Mouse (Mus musculus) G1E (cell line): ENCODE measurements around the gene Olfr2.

ENCODE experiments used
- CTCF ChIP-seq: IDR thresholded peaks from 2 replicates; pipeline ENCODE4 v1.5.1; 2012; ENCODE audit warnings: low read depth, low read length, inconsistent platforms, mixed read lengths
- GATA1 ChIP-seq: IDR thresholded peaks from 2 replicates; pipeline ENCODE4 v1.6.1; 2012; ENCODE audit warnings: borderline replicate concordance, low read length, inconsistent platforms, mixed read lengths
- POLR2AphosphoS5 ChIP-seq: IDR thresholded peaks from 2 replicates; pipeline ENCODE4 v1.6.1; 2012; ENCODE audit warnings: low read depth, low read length, inconsistent platforms; ENCODE audit not compliant: insufficient replicate concordance
- TAL1 ChIP-seq: conservative IDR thresholded peaks from 2 replicates; pipeline ENCODE4 v1.6.1; 2012; ENCODE audit warnings: low read depth, low read length, inconsistent platforms, mixed read lengths

GRCm38 (mm10) chr7:106975353-106975752, 30.5 kb downstream of the Olfr2 start, which contains the start of gene Olfr711:
- TF ChIP-seq GATA1 (no peak), TAL1 (no peak), CTCF (no peak), POLR2AphosphoS5 (no peak)
